Mouse (Mus musculus): ENCODE data around the gene Nemp1. TPM values are rescaled to one million over a fixed set of nuclear protein-coding genes. Genes with fewer than 3 reads are reported as not detected.
"Not testable (repeated sequence)": the region's sequence is repeated elsewhere in the genome, so short reads cannot be mapped to it uniquely, and the experiment has no call there.

Nemp1 gene
- total RNA-seq, 2 experiments from 2014 or later = 8.9 TPM

DNA sequence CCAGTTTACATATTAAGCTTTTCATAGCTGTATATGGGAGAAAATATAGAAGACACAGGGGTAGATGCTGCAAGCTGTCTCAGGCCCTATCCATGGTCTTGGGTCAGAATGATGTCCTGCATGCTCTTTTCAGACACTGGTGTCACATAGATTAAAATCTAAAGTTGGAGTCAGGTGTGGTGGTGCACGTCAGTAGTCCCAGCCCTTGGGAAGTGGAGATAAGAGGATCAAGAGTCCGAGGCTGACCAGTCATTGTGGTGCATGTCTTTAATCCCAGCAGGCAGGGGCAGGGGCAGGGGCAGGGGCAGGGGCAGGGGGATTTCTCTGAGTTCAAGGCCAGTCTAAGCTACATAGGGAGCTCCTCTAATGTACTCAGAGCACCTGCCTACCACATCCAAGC is 20.9 kb upstream of the Nemp1 start:
- DNase-seq = no peak

GRCm38 (mm10) chr10:127652906-127653638 is 13.6 kb upstream of the Nemp1 start:
- DNase-seq = no peak

DNA sequence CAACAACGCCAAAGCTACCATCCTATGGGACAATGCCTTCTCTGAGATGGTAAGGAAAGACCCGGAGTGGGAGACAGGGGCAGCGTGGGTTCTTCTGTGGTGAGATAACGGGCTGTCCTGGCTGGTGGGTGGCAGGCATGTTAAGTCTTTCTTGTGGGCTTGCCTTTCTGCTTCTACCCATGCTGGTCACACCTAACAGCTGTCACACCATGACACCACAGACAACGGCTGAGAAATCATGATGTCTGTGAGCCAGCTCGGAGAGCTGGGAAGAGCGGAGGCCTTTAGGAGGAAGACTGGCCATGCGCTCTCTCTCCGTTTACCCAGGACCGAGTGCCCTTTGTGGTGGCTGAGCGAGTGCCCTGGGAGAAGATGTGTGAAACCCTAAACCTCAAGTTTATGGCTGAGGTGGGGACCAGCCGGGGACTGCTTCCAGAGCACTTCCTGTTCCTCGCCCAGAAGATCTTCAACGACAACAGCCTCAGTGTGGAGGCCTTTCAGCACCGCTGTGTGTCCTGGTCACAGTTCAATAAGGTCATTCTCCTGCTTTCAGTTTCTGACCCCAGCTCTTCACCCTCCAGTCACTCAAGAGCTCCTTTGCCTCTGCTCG is 11.6 kb upstream of the Nemp1 start:
- no peak for DNase-seq

DNA sequence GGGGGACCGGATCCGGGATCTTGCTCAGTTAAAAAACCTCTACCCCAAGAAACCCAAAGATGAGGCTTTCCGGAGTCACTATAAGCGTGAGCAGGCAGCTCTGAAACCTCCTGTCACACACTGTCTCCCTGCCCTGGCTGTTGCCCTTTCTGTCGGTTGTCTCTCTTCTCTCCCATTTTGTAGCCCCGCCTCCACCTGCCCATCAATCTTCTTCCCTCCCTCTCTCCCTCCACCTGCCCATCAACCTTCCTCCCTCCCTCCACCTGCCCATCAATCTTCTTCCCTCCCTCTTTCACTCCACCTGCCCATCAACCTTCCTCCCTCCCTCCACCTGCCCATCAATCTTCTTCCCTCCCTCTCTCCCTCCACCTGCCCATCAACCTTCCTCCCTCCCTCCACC is 9.1 kb upstream of the Nemp1 start:
- not testable (repeated sequence) for DNase-seq

- no peak for DNase-seq
Measured at GRCm38 (mm10) chr10:127658076-127658475, 8.6 kb upstream of the Nemp1 start.

GRCm38 (mm10) chr10:127659551-127659950 is 7.2 kb upstream of the Nemp1 start:
- no peak for DNase-seq

- peak; percentile 52 for DNase-seq
Measured at GRCm38 (mm10) chr10:127661291-127661914, 5.3 kb upstream of the Nemp1 start.

DNA sequence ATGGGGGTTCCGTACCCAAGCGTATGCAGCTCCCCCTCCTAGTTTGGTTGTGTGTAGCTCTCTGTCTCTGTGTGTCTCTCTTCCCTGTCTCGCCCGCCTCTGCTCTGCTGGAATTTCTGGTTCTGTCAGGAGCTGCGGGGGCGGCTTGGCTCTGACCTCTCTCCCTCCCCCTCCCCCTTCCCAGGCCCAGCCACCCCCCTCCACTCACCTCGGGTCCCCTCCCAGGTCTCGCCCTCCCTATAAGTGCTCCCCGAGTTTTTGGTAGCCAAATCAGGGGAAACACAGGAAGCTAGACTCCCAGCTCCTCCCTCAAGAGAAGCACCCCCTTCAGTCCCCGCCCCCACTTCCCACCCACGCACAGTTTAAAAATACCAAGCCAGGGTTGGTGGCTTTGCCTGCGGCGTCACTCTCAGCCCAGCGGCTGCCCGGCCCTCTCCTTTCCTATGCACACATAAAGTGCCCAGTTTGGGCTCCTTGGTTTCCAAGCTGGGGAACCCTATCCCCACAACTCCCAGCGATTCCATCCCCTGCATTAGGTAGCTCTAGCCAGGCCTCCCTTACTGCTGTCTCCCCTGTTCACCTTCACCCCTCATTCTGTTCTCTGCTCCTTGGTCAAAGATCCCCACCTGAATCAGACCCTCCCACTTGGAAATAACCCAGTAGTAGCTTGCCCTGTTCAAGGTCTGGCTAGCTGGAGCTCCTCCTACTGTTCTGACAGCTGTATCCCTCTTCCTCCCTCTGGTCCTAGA is 4.6 kb upstream of the Nemp1 start:
- peak; percentile 80 for DNase-seq

- peak; percentile 55 for DNase-seq
Measured at GRCm38 (mm10) chr10:127662666-127663253, 3.9 kb upstream of the Nemp1 start.

DNA sequence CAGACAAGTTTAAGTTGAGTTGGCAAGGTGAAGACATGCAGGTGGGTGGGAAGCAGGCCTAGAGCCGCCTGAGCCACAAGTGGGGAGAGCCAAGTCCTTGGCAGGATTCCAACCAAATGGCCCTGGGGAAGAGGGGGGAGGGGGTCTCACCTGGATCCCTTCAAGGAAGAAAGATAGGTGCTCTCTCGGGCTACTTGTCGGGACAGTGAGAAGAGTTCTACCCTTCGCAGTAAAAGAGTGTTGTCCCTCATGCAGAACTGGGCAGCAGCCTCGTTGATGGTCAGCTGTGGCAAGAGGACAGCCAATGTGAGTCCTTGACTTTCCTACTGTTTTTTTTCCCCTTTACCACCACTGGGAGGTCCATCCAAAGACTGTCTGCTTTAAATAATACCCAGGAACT is 3.1 kb upstream of the Nemp1 start:
- DNase-seq = no peak

DNA sequence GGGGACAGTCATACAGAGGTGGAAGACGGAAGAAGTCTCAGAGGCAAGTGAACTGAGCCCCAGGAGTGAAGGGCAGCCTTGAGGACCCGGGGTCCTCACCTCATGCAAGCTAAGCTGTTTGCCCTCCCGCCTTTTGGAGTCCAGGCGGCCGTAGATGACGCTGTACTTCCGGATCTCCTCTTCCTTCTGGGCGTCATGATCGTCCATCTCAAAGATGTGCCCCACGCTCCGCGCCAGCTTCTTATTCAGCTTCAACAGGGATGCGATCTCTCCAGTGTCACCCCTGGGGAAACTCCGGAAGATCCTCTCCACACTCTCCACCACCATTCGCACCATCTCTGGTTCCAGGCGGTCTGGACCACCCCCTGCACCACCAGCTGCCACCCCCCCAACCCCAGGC is 2.5 kb upstream of the Nemp1 start:
- no peak for DNase-seq

DNA sequence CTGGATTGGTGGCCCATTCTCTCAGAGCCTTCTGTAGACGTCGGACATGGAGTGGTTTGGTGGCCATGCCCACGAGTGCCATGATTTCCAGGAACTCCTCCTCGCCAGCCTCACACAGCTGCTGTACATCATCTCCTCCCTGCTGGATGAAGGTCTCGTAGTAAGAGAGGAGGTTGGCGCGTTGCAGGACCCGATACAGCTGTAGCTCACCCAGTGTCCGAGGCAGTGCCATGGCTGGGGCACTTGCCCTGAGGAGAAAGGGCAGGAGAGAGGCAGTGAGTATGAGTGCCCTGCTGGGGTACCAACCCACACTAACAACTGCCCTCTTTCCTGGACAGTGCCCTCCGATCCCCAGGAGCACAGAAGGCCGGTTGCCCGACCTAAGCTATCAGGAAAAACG is 1.8 kb upstream of the Nemp1 start:
- no peak for DNase-seq

- no peak for DNase-seq
Measured at GRCm38 (mm10) chr10:127665366-127666181, 1.1 kb upstream of the Nemp1 start.

GRCm38 (mm10) chr10:127667269-127668092 is 780 bp downstream of the Nemp1 start:
- peak; percentile 91 for DNase-seq

DNA sequence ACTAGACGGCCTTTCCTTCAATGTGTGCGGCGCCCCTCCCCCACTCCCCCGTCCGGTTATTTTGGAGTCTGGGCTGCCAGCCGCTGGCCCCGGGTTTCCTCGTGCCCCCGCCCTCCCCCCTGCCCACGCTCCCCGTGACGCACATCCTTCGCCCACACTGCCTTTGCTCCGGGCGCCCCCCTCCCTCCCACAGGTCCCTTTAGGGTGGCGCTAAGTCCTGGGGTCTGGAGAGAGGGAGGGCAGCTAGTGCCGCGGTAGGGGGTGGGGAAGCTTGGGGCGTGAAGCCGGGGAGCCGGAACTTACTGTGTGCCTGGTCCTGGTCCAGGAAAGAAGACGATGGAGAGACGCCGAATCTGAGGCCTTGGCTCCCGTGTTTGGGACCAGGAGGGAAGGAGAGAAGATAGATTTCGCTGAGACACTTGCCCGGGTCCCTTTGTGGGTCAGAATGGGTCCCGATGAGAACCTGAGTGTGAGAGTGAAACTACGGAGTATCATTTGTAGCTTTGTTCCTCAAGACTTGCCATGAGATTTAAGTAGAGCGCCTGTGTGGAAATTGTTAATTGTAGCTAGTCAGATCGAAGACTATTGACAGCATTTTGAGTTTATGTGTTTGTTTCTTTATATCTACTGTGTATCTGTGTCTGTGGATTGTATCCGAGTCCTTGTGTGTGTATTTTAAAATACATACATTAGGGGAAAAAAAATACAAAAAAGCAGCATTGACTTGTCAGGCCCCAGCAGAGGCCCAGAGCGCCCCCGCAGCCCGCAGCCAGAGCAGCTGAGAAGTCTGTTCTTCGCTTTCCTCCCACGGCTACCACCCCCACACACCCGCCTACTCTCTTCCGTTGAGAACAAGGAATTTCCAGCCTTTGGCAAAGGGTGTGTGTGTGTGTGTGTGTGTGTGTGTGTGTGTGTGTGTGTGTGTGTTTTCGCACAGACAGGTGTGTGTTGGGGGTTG is 1.7 kb downstream of the Nemp1 start, which contains the start of gene Nab2:
TSS of gene Nab2 (minus strand) at position 476 of the 958 bp plus-strand sequence.
- DNase-seq = peak; percentile 88

DNA sequence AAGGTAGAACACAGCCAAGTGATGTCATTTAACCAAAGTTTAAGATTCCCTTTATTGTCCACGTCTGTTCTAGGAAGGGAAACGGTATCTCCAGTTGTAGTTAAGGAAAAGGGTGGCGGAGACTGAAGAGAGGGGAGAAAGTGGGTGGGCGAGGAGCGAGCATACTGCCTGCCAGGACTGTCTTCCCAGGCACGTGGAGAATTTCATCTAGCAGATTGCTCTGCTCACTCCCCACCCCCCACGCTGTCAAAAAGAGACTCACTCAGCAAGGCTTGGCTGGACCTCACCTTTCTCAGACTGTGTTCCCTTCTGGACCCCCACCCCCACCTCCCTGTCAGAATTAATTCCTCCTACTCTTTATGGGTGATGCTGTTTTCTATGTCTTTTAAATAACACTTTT is 2.5 kb downstream of the Nemp1 start:
- peak; percentile 59 for DNase-seq

DNA sequence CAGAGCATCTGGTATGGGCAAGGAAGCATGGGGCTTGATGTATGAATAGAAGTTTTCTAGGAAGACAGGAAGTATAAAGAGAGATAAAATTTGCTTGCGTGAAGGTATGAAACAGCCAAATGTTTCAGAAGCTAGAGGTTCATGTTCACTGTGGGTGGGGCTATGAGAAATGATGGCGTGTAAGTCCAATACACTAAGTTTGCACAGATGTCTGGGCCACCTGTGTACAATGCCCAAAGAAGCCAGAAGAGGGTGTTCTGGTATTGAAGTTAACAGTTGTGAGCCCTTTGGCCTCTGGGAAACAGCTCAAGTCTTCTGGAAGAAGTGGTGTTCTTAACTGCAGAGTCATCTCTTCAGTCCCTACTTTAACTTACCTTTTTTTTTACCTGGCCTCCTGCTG is 3.5 kb downstream of the Nemp1 start:
- DNase-seq = no peak

DNA sequence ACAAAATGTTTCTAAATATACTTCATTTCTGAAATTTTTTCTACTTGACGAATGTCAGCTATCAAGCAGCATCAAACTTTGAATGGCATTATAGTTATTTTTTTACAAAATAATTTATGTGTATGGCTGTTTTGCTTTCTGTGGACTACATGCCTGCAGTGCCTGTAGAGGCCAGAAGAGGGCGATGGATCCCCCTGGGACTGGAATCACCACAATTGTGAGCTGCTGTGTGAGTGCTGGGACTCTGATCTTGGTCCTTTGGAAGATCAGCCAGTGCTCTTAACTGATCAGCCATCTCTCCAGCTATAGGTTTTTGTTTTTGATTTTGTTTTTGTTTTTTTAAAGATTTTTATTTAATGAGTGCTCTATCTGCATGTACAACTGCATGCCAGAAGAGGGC is 4.6 kb downstream of the Nemp1 start:
- peak; percentile 55 for DNase-seq

GRCm38 (mm10) chr10:127674046-127674655 is 7.5 kb downstream of the Nemp1 start:
- no peak for DNase-seq
